Mouse (Mus musculus) E14TG2a.4 (cell line): Measurements from ENCODE around the gene Ano10.

Experiments
- CTCF ChIP-seq: conservative IDR thresholded peaks from 2 replicates; pipeline ENCODE4 v1.5.1; 2014; ENCODE audit warnings: low read length
- NANOG ChIP-seq: IDR thresholded peaks from 2 replicates; pipeline ENCODE4 v1.6.1; 2014; ENCODE audit warnings: borderline replicate concordance, low read length, mixed read lengths
- POU5F1 ChIP-seq: IDR thresholded peaks from 2 replicates; pipeline ENCODE4 v1.6.1; 2014; ENCODE audit warnings: low read length, borderline replicate concordance

DNA sequence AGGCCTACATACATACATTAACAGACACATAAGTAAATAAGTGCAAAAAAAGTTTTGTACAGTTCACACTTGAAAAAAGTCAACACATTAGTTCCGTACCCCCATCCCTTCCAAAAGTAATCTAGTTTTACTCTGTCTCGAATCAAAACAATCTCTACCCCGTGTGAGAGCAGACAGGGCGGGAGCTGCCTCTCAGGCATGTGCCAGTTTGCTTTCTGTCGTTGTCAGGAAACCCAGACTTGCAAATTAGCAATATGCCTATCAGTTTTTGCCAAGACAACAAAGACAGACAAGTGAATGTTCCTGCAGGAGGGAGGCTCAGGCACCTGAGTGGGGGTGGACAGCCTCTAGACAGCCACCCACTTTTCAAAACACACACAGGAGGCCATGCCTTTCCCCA, 100.9 kb downstream of the Ano10 start:
- TF ChIP-seq CTCF (no peak), NANOG (no peak), POU5F1 (no peak)
